Mouse (Mus musculus) liver, embryonic 13.5 days (tissue): ENCODE measurements around the gene Fkrp. TPM values are rescaled to one million over a fixed set of nuclear protein-coding genes. Genes with fewer than 3 reads are reported as not detected.

Source experiments
- ATAC-seq: fragments of 200-750 bp; cut with Nextera tagmentation; 2 replicates; pipeline ENCODE4 v1.8.0; 2017; ENCODE audit warnings: low read depth, mild to moderate bottlenecking, moderate number of reproducible peaks, moderate library complexity
- DNase-seq: peaks from one replicate; pipeline ENCODE4 v3.0.0; 2022
- H3K27ac ChIP-seq: fragments of 300-500 bp; sonication (generic); 2 replicates; pipeline ENCODE4 v1.5.1; 2015; ENCODE audit warnings: moderate library complexity, mild to moderate bottlenecking, inconsistent platforms
- H3K27me3 ChIP-seq: fragments of 300-500 bp; sonication (generic); 2 replicates; pipeline ENCODE4 v1.6.1; 2015; ENCODE audit warnings: mild to moderate bottlenecking, inconsistent platforms
- H3K36me3 ChIP-seq: fragments of 300-500 bp; sonication (generic); 2 replicates; pipeline ENCODE4 v1.6.1; 2015; ENCODE audit warnings: mild to moderate bottlenecking, inconsistent platforms
- H3K4me1 ChIP-seq: fragments of 300-500 bp; sonication (generic); replicated peaks from 2 replicates; pipeline ENCODE4 v1.6.1; 2015; ENCODE audit warnings: inconsistent platforms
- H3K4me2 ChIP-seq: fragments of 300-500 bp; sonication (generic); 2 replicates; pipeline ENCODE4 v1.6.1; 2015; ENCODE audit warnings: inconsistent platforms, mild to moderate bottlenecking, moderate library complexity
- H3K4me3 ChIP-seq: fragments of 300-500 bp; sonication (generic); replicated peaks from 2 replicates; pipeline ENCODE4 v1.5.1; 2015; ENCODE audit warnings: mild to moderate bottlenecking, inconsistent platforms
- H3K9ac ChIP-seq: fragments of 300-500 bp; sonication (generic); 2 replicates; pipeline ENCODE4 v1.6.1; 2015; ENCODE audit warnings: mild to moderate bottlenecking, inconsistent platforms
- H3K9me3 ChIP-seq: fragments of 300-500 bp; sonication (generic); replicated peaks from 2 replicates; pipeline ENCODE4 v1.6.1; 2016; ENCODE audit warnings: inconsistent platforms
- WGBS: fragments of 180-500 bp; shearing (Covaris S2); methylation state at CpG from one replicate; pipeline ENCODE4 v1.1.7; 2015; ENCODE audit not compliant: insufficient replicate concordance; 5-methylcytosine and 5-hydroxymethylcytosine counted together
- polyA plus RNA-seq: library from polyadenylated mRNA; unstranded; fragments of >200 nt; fragmentation: Nextera tagmentation; extraction: Ambion mirVana; gene quantifications from 2 replicates; pipeline ENCODE4 v1.2.1, GENCODE M21; 2015

The Fkrp gene
- polyA plus RNA-seq, 1 experiment from 2014 or later, result 10.0 TPM

DNA sequence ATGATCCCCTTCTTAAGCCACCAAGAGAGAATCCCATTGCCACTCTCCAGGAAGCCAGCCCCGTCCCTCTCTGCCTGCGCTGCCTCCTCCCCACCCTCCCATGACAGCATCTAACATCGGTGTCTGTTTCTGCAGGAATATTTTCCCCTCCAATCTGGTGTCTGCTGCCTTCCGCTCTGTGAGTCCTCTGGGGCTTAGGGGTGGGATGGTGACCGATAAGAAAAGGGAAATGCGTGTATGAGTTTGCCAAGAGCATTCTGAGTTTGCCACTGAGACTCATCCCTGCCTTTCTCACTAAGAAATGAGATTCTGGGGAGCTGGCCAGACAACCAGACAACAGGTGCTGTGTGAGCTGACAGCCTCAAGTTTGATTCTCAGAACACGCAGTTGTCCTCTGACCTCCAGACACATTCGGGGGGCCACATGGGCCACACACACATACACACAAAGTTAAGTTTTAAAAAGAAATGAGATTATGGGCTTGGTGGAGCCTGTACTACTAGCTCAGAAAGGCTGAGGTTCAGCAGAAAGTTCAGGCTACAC lies 30.9 kb downstream of the Fkrp start:
- peak overlapping the region; percentile 85 for H3K4me2 ChIP-seq
- peak overlapping the region; percentile 99 for H3K27ac ChIP-seq
- H3K4me1 ChIP-seq, result peaks cover 54% of the 10 kb centered on the region
- H3K27me3 ChIP-seq, result no peaks in the 10 kb centered on the region
- no peaks in the 10 kb centered on the region for H3K9me3 ChIP-seq
- peak overlapping the region; percentile 100 for H3K4me3 ChIP-seq
- 74% methylated on average over 8 of the region's 8 CpGs for WGBS
- H3K9ac ChIP-seq, result peak overlapping the region; percentile 99
- peaks cover 70% of the 10 kb centered on the region for H3K36me3 ChIP-seq
- DNase-seq (no peak), ATAC-seq (no peak)

DNA sequence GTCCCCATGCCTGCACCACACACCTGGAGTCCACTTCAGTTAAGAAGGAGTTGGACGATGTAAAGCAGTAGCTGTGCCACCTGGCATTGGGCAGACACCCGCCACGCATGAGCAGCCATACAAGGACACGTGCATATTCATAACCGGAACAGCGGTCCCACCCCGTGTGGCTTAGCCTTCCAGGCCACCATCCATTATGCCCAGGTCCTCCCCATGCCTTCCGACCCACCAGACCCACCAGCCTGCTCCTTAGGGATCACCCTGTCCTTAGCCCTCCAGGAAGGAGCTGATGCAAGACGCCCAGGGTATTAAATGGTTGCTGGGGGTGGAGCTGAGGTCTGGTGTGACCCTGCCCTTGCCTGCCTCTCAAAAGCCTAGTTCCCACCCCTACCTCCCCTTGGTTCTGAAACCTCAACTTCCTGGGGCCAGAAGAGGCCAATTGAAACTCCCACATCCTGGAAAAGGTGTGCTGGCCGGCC lies 32.0 kb downstream of the Fkrp start:
- H3K4me3 ChIP-seq, result peak overlapping the region; percentile 100
- peak; percentile 12; the same call in 1 of the 2 replicates for ATAC-seq
- peaks cover 62% of the 10 kb centered on the region for H3K4me1 ChIP-seq
- H3K9me3 ChIP-seq, result no peaks in the 10 kb centered on the region
- peak overlapping the region; percentile 85 for H3K4me2 ChIP-seq
- 52% methylated on average over 10 of the region's 10 CpGs for WGBS
- peak; percentile 32 for DNase-seq
- peak overlapping the region; percentile 99 for H3K9ac ChIP-seq
- H3K27me3 ChIP-seq, result no peaks in the 10 kb centered on the region
- H3K27ac ChIP-seq, result peak overlapping the region; percentile 99
- H3K36me3 ChIP-seq, result peaks cover 59% of the 10 kb centered on the region

DNA sequence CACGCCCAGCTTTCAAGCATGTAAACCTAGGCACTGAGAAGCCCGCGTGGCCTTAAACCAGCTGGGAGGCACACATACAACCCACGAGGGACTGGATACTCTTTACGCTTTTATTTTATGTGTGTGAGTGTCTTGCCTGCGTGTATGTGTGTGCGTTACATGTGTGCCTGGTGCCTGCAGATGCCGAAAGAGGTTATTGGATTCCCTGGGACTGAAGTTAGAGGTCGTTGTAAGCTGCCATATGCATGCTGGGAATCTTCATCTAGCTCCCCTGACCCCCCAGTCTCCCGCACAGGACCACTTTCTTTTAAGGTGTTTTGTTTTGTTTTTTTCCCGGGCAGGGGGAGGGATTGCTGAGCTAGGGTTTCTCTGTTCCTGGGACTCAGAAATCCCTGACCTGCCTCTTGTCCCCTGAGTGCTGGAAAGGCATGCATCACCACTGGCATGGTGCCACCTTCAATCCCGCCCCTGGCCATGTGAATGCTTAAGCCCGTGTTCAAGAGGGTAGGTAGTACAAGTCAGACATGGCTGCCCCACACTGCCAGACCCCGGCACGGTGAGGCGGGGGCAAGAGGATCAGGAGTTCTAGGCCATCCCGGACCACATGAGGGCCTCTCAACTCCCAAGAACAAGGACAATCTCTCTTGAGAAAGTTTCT lies 32.6 kb downstream of the Fkrp start:
- H3K9ac ChIP-seq, result peak overlapping the region; percentile 99
- peak overlapping the region; percentile 85 for H3K4me2 ChIP-seq
- peaks cover 62% of the 10 kb centered on the region for H3K4me1 ChIP-seq
- peak overlapping the region; percentile 99 for H3K27ac ChIP-seq
- peak overlapping the region; percentile 100 for H3K4me3 ChIP-seq
- no peaks in the 10 kb centered on the region for H3K27me3 ChIP-seq
- no peak for DNase-seq
- 32% methylated on average over 17 of the region's 17 CpGs for WGBS
- ATAC-seq, result no peak
- peaks cover 53% of the 10 kb centered on the region for H3K36me3 ChIP-seq
- H3K9me3 ChIP-seq, result no peaks in the 10 kb centered on the region

DNA sequence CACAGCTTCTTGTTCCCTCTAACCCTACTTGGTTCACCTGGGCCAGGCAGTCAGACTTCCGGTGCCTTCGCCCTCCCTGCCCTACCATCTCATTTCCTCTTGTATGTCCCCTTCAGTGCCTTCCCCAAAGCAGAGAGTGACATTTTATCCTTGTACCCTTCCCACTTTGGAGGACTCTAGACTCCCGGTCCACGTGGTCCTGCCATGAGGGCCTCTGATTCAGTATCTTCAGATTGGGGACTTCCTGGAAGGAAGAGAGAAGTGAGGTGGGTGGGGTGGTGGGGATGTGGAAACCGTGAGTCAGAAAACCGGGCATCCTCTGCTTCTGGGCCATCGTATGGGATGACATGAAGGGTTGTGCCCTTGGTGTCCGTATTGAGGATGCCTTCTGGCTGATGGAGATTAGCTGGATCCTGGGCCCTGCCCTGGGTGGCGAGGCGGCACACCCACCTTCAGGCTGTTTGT lies 33.3 kb downstream of the Fkrp start:
- DNase-seq (peak; percentile 88), ATAC-seq (peak; percentile 93)
- Histone ChIP-seq H3K27me3 (no peaks in the 10 kb centered on the region), H3K4me1 (peaks cover 62% of the 10 kb centered on the region), H3K27ac (peak overlapping the region; percentile 99), H3K9ac (peak overlapping the region; percentile 99), H3K4me3 (peak overlapping the region; percentile 100), H3K4me2 (peak overlapping the region; percentile 85), H3K36me3 (peaks cover 47% of the 10 kb centered on the region), H3K9me3 (no peaks in the 10 kb centered on the region)
- 4% methylated on average over 10 of the region's 10 CpGs for WGBS

DNA sequence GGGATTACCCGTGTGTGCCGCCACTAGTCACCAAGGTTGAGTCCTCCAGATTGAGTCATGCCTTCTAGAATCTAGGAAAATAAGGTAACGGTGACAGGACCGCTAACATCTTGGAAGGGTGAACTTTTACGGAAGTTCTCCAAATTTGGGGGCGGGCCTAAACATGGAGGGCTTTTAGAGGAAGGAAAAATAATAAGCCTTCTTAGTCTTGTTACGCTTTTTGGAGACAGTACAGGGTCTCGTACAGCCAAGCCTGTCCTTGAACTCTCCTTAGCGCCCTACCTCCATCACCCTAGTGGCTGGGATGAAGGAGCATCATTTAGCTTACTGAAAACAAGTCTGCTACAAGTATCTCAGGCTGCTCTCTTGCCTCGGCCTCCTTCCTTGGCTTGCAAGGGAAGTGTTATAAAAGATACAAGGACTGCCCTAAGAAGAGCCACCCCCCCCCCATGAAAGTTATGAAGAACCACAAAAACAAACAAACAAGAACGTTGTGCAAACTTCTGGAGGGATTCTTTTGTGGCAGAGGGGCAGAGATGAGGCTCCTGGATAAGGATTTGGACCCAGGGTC lies 33.9 kb downstream of the Fkrp start:
- ATAC-seq, result no peak
- Histone ChIP-seq H3K36me3 (peaks cover 41% of the 10 kb centered on the region), H3K27ac (peak overlapping the region; percentile 99), H3K4me1 (peaks cover 56% of the 10 kb centered on the region), H3K9me3 (no peaks in the 10 kb centered on the region), H3K4me2 (peak overlapping the region; percentile 85), H3K9ac (peak overlapping the region; percentile 99), H3K27me3 (no peaks in the 10 kb centered on the region), H3K4me3 (peak overlapping the region; percentile 100)
- WGBS, result under 1% methylated on average over 11 of the region's 11 CpGs
- no peak for DNase-seq

DNA sequence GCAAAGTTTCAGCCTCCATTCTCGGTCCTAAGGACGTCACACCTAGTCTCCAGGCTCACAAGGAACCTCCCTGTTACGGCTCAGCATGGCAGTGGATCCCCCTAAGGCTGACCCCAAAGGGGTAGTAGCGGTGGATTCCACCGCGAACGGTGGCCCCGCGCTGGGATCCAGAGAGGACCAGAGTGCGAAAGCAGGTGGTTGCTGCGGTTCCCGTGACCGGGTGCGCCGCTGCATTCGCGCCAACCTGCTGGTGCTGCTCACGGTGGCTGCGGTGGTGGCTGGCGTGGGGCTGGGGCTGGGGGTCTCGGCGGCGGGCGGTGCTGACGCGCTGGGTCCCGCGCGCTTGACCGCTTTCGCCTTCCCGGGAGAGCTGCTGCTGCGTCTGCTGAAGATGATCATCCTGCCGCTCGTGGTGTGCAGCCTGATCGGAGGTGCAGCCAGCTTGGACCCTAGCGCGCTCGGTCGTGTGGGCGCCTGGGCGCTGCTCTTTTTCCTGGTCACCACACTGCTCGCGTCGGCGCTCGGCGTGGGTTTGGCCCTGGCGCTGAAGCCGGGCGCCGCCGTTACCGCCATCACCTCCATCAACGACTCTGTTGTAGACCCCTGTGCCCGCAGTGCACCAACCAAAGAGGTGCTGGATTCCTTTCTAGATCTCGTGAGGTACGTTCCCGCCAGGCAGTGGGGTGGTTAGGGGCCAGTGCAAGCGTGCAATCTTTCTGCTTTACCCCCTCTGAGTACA lies 34.5 kb downstream of the Fkrp start:
- H3K9ac ChIP-seq, result peak overlapping the region; percentile 99
- H3K4me2 ChIP-seq, result peak overlapping the region; percentile 85
- ATAC-seq, result no peak
- no peaks in the 10 kb centered on the region for H3K27me3 ChIP-seq
- H3K27ac ChIP-seq, result peak overlapping the region; percentile 99
- peaks cover 52% of the 10 kb centered on the region for H3K4me1 ChIP-seq
- peak; percentile 18 for DNase-seq
- H3K9me3 ChIP-seq, result no peaks in the 10 kb centered on the region
- peaks cover 34% of the 10 kb centered on the region for H3K36me3 ChIP-seq
- H3K4me3 ChIP-seq, result peak overlapping the region; percentile 100
- under 1% methylated on average over 60 of the region's 60 CpGs for WGBS

DNA sequence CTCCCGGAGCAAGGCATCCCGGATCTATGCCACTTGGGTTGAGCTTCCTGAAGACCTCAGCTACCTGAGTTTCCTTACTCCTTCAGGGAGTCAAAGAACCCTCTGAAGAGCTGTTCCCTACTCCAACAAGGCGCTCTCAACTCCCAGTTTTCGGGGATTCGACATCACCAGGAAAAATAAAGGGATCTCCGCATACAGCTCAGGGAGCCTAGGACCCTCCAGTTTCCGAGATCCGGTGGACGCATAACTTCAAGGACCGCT lies 35.0 kb downstream of the Fkrp start:
- H3K4me3 ChIP-seq, result peak overlapping the region; percentile 100
- H3K27ac ChIP-seq, result peak overlapping the region; percentile 99
- ATAC-seq (no peak), DNase-seq (no peak)
- peaks cover 47% of the 10 kb centered on the region for H3K4me1 ChIP-seq
- H3K9ac ChIP-seq, result peak overlapping the region; percentile 99
- 0% methylated on average over 10 of the region's 10 CpGs for whole genome bisulfite sequencing
- peak overlapping the region; percentile 85 for H3K4me2 ChIP-seq
- no peaks in the 10 kb centered on the region for H3K27me3 ChIP-seq
- no peaks in the 10 kb centered on the region for H3K9me3 ChIP-seq
- peaks cover 29% of the 10 kb centered on the region for H3K36me3 ChIP-seq

DNA sequence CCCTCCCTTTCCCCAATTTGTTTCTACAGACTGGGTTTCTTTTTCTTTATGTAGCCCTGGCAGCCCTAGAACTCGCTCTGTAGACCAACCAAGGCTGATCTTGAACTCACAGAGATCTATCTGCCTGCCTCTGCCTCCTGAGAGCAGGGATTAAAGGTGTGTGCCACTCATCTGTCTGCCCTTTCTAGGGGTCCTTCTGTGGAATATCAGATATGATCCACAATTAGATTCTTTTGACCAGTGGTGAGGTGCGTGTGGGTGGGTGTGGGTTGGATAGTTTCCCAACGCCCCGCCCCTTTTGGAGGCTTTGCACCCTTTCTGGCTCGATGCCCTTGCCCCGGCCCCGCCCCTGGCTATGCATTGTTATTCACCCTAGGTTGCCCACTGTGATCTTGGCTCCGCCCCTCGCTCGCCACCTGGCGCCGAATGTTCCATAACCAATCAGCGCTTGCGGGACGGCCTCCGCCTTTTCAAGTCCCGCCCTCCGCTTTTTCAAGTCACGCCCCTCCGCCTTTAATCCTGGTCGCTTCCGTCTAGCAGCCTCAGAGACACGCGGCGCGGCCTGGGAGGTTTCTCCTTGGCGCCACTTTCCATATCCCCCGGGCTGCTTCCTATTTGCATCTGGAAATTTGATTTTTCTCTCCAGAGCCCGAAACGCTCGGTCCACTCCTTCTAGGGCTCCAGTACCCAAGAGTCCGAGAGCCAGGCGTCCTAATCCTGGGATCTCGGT lies 35.5 kb downstream of the Fkrp start, which contains the start of gene Slc1a5:
Slc1a5 (plus strand) TSS at position 516 of the 730 bp plus-strand sequence.
- ATAC-seq, result peak; percentile 66
- peaks cover 42% of the 10 kb centered on the region for H3K4me1 ChIP-seq

DNA sequence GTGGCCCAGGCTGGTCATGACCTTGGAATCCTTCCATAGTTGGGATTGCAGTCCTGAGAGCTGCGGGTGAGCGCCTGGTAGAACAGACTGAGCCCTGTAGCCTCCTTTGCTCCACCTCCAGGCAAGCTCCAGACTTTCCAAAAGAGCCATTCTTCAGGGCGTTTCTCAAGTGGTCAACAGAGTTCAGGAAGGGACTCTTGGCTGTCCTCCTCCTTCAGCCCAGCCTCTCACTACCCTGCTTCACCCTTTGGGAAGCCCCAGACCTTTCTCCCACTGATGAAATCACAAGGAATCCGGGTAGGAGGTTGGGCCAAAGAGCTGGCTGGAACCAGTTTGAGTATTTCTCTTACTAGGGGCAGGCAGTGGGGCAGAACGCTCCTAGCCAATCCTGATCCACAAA lies 36.5 kb downstream of the Fkrp start:
- peaks cover 33% of the 10 kb centered on the region for H3K4me1 ChIP-seq
- peaks cover 16% of the 10 kb centered on the region for H3K36me3 ChIP-seq
- H3K4me3 ChIP-seq, result no peak overlapping the region
- H3K9ac ChIP-seq, result no peak overlapping the region
- H3K9me3 ChIP-seq, result no peaks in the 10 kb centered on the region
- 73% methylated on average over 5 of the region's 5 CpGs for WGBS
- ATAC-seq, result no peak
- H3K27ac ChIP-seq, result no peak overlapping the region
- no peak for DNase-seq
- H3K27me3 ChIP-seq, result 0 out of 2 replicates have a peak, but pooled peaks cover 4% of the 10 kb centered on the region
- H3K4me2 ChIP-seq, result no peak overlapping the region

More for the DNA sequence above, 35.5 kb downstream of the Fkrp start, which contains the start of gene Slc1a5:
- Histone ChIP-seq H3K27me3 (0 out of 2 replicates have a peak, but pooled peaks cover under 1% of the 10 kb centered on the region), H3K27ac (peak within 1 kb of the TSS; percentile 99), H3K9ac (peak within 1 kb of the TSS; percentile 99), H3K36me3 (peaks cover 24% of the 10 kb centered on the region), H3K4me2 (peak within 1 kb of the TSS; percentile 85), H3K4me3 (peak within 1 kb of the TSS; percentile 100), H3K9me3 (no peaks in the 10 kb centered on the region)
- peak; percentile 95 for DNase-seq
- WGBS, result 2% methylated on average over 34 of the region's 34 CpGs

DNA sequence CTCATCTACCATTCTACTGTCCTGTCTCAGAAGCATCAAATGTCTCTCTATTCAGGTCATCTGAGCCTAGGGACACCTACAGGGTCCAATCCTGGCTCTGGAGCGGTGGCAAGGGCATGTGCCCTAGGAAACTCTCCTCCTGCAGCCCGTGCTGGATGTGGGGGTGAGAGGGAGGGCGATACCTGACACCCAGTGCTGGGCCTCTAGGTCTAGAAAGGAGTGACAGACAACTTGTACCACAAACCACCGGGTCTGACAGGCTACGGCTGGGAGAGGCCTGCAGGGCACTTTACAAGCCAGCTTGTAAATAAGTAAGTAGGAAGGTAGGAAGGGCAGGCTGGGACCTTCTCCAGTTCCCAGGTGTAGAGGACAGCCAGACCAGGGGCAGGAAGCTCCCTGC lies 40.6 kb downstream of the Fkrp start:
- 34% methylated on average over 5 of the region's 5 CpGs for WGBS
- peaks cover 11% of the 10 kb centered on the region for H3K4me1 ChIP-seq
- H3K27ac ChIP-seq, result no peak overlapping the region
- peaks cover 10% of the 10 kb centered on the region; the same call in 1 of the 2 replicates for H3K9me3 ChIP-seq
- H3K4me3 ChIP-seq, result no peak overlapping the region
- H3K36me3 ChIP-seq, result no peaks in the 10 kb centered on the region
- ATAC-seq (no peak), DNase-seq (no peak)
- H3K9ac ChIP-seq, result no peak overlapping the region
- no peak overlapping the region for H3K4me2 ChIP-seq
- 0 out of 2 replicates have a peak, but pooled peaks cover 8% of the 10 kb centered on the region for H3K27me3 ChIP-seq
